Mouse (Mus musculus): ENCODE results near the gene Tjp1.

Gene Tjp1

DNA sequence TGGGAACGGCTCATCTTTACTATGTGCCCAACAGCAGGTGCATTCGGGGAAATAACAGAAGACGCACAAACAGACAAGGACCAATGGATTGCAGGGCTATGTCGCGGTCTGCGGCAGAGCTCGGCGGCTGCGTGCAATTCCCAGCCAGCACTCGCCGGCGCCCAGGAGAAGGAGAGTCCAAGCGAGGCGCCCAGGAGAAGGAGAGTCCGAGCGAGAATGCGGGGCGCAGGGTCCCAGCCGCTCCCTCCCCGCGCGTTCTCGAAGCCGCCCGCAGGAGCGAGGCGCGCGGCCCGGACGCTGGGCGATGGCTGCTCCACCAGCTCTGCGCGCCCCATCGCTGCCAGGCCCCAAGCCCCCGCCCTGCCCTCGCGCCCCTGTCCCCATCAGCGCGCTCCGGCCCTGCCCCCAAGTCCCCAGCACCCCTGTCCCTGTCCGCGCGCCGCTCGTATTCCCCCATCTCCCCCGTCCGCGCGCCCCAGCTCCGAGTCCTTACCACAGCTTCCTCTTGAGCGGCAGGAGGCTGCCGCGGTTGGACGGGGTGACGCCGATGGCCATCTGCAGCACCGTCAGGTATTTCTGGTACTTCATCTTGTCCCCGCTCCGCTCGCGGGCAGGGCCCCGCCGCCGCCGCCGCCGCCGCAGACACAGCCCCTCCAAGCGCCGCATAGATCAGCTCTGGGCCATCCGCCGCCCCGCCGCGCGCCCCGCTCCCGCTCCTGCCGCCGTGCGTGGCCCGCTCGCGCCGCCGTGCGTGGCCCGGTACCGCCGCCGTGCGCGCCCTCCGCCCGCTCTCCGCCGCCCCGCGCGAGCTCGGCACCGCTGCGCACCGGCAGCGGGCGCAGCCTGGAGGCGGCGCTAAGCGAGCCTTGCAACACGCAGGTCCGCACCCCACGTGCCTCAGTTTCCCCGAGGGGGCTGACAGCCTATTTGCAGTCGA is at the start of gene Tjp1:
TSS of gene Tjp1 (minus strand) at position 711 of the 937 bp plus-strand sequence.
- peak; percentile 41 for DNase-seq

DNA sequence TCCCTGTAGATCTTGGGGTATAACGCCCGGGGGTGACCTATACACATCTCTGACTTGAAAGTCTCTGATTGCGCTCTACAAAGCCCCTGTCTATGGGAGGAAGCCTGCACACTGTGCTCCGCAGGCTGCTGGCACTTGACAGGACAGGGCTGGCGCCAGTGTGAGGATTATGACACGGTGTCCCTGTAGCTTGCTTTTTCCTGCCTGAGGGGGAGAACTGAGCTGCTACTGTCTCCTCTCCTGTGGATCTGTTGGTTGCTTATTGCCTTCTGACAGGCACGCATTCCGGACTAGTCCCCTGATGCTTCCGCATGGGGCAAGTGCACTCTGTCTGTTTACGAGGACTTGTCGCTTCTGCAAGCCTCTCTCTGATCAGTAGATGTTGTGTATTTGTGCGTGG is 49.5 kb upstream of the Tjp1 start:
- peak; percentile 23 for DNase-seq

DNA sequence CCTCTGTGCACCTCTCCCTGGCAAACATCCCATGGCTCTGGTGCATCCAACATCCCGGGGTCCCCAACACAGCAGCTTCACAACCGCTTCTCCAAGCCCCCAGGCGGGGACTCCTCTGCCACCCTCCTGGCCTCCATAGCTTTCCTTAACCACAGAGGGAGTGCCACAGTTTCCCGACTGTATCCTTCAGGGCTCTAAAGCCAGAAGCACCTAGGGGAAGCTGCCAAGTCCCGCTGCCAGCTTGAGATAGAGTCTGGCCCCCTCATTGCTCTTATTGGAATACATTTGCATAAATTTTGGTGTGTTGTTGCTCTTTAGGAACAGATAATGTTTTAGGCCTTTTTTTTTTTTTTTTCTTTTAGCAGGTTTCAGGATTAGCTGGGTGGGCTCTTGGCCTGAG is 45.1 kb upstream of the Tjp1 start:
- no peak for DNase-seq

DNA sequence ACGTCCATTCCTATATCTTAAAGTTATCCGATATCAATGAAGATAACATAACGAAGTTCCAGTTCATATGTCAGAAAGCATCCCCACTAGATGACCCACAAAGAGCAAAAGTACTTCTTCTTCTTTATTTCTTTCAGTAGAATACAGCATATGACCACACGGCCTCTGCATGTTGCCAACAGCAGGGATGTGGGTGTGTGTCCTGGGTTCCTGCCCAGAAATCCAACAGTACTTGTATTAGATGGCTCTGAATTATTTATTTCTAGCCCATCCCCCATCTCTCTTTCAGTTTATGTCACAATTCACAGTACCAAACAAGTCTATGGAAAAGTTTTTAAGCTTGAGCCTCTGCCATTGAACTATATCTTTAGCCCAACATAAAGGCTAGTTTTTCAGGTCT is 43.1 kb upstream of the Tjp1 start:
- DNase-seq: no peak

DNA sequence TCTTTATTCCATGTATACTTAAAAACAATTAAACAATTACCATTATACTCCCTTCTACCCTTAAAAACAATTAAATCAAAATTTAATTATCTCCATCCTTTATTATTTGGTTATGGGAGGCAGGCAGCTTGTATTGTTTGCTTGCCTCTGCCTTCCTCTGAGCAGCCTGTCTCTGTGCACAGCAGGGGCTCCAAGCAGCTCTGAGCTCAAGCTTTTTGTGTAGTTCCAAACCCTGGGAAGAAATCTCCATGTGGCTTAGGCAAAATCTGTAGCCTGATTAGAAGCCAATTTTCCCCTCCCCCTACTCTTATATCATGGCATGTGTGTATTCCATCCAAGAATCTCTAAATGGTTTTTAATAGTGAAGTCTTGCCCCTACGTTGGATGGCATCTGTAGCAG is 28.4 kb upstream of the Tjp1 start:
- no peak for DNase-seq

DNA sequence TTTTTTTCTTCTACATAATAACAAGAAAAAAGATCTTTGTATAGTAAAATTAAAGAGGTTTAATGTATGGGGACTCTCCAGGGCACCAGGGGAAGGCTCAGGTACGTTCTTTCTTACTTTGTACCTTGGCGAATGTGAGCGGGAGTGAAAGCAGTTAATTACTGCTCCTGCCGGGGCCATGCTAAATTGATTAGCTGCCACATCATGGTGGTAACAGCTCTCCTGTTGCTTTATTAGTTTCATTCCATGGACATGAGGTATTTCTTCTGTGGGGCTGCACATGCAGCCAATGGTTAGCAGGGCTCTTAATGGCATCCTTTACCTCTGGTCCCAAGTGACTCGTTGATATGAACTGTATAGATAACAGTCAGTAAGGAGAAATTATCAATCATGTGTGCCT is 18.2 kb upstream of the Tjp1 start:
- DNase-seq: no peak

DNA sequence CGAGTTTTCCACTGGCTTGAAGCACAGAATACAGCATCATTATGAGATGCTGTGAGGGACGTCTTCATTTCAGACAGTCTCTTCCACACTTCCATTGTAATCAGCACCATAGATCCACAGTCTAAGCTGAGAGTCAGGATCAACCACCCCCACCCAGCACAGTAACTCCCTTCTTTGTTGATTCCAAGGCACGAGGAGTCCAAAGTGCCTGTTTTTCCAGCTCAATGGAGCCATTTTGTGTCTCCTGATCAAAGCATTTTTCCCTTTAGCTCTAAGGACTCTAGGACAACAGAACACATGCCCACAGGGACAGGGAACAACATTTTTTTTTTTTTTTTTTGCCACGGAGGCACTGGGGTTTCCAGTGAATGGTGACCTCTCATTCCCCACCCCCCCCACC is 5.1 kb upstream of the Tjp1 start:
- DNase-seq: no peak

DNA sequence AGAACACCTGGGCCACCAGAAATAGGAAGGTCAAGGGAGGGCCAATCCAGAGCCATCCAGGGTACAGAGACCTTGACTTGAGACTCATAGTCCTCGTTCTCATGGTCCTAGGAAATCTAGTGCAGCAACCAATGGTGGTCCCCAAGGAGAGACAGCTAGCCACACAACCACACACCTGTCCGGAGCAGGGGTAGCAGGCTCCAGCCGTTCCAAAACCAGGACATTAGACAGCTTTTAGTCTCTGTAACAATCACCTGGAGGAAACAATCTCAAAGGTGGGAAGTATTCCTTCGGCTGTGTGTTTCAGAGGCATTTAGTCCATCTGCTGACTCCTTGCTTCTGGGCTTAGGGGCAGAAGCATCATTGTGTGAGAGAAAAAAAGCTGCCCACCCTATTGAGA is 4.5 kb downstream of the Tjp1 start:
- no peak for DNase-seq

DNA sequence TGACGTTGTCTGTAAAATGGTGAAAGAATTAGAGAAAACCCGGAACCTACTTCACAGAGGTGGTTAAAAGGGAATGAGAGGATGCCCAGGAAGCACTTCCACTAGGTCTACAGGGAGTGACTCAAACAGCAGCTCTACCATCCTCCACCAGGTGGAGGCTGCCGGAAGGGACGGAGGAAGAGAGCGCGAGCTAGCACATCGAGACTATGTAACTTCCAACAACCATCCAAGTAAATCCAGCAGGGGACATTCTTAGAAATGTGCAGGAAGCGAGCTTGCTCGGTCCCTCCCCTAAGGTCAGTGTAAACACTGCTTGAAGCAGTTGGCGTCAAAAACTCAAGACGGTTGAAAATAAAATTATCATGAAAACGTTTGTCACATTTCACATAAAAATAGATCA is 5.1 kb downstream of the Tjp1 start:
- DNase-seq: no peak

DNA sequence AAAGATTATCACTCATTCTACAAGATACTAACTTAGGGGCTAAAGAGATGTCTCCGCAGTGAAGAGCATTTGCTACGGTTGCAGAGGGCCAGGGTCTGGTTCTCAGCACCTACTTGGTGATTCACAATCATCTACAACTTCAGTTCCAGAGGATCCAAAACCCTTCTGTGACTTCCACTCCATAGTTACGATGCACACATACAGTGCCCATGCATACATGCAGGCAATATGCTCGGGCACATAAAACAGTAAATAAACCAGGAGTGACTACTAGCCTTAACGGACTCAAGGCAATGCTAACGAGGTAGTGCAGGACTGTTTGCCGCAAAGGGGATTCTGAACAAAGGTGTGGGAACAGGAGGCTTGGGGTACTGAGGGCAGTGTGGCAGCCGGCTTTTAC is 7.0 kb downstream of the Tjp1 start:
- DNase-seq: no peak

DNA sequence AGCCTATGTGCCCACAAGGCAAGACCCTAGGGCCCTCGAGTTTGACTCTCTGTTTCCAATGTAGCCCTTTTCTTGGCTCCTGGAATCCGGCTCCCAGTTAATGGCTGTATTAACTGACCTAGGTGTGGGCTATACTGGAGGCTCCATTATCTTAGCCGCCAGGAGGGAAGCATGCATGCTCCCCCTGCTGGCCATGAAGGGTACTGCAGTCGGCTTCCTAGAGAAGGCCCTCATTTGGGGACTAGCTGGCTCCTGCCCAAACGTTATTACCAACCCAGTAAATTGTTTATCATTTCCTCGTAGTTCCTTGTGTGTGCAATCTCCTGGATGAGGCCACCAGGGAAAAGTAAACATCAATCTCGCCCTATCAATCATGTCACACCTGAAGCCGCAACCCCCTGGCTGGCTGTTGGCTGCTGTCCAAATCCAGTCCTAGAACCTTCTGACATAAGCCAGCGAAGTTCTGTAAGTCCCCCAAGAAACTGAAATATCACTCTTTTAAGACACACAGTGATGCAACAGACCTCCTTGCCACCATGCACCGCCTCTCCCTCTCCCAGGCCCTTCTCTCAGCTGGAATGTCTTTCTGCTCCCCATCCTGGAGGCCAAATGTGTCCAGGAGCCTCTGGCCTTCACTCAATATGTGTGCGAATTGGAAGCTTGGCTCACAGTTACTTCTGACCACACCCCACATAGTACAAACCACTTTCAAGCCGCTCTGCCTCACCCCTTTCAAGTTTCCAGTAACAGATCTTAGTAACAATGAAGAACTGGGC is 7.6 kb downstream of the Tjp1 start:
- DNase-seq: peak; percentile 63

DNA sequence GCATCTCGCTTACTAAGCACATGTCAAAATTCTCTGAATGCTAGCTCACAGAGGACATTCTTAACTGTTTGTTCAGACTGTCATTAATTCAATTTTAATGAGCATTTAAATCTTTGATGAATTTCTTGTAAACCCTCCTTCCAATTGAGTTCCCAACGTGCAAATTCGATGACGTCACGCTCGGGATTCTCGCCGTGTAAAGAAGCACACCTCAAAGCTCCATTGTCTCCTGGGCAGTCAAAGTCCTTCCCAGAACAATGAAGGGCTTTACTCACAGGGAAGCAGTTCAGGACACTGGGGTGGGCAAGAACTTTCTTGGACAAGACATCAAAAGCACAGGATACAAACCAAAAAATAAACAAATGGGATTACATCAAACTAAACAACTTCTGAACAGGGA is 10.7 kb downstream of the Tjp1 start:
- no peak for DNase-seq

DNA sequence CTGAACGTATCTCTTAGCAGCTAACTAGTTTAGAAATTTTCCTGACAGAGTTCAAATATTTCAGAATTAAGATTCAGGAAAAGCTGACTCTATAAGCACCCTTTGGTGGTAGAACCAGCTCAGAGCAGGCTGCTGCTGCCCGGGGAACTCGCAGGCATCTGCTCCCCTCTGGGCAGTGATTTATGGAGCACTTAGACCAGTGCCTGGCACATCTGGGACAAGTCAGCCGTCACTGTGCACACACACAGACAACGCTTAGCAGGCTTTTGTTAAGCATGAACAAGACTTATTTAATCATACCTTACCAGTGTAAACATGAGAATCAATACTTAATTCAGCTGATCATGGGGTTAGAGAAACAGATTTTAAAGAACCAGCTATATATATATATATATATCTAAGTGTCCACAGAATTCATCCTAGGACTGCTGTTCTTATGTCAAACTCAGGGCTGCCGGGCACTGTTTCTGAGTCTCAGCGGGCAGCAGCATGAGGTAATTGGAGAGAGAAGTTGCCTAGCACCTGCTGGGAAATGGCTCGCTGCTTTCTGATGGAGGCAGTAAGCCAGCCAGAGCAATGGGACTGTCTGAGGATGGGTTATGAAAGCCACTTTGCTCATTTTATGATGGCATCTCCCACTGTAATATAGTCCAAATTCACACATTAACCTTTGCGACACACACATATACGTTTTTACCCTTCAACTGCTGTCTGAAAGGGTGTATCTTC is 14.0 kb downstream of the Tjp1 start:
- DNase-seq: peak; percentile 32

DNA sequence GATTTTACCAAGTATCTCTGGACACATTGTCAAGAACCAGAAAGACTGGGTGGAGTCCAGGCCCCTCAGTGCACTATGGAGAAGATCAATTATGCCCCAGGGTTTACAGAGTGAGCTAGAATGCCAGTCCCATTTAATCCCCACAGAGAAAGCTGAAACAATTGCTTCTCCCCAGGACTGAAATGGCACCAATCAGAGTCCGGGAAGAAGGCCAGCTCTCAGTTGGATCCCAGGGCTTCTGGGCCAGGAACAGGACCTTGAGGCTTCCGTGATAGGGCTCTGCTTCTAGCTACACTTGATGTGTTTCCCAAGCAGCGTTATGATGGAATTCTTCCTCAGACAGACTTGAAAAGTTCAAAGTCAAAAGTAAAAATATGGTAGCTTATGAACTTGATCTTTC is 18.2 kb downstream of the Tjp1 start:
- peak; percentile 85 for DNase-seq

DNA sequence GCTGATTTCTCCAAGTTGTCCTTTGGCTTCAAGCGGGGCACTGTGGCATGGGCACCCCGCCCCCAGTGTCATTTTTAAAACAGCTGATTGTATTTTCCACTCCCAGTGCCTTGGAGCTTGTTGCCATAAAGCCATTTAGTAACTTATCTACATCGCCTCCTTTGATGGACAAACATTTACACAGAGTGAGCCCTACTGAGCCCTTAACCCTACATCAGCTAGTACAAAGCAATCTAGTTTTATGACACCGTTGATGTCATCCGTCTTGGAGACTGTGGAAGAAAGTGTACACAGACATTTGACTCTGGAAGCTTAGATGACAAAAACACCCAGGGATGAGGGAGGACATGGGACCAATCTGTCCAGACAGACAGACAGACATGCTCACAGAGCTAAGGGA is 20.2 kb downstream of the Tjp1 start:
- DNase-seq: no peak

DNA sequence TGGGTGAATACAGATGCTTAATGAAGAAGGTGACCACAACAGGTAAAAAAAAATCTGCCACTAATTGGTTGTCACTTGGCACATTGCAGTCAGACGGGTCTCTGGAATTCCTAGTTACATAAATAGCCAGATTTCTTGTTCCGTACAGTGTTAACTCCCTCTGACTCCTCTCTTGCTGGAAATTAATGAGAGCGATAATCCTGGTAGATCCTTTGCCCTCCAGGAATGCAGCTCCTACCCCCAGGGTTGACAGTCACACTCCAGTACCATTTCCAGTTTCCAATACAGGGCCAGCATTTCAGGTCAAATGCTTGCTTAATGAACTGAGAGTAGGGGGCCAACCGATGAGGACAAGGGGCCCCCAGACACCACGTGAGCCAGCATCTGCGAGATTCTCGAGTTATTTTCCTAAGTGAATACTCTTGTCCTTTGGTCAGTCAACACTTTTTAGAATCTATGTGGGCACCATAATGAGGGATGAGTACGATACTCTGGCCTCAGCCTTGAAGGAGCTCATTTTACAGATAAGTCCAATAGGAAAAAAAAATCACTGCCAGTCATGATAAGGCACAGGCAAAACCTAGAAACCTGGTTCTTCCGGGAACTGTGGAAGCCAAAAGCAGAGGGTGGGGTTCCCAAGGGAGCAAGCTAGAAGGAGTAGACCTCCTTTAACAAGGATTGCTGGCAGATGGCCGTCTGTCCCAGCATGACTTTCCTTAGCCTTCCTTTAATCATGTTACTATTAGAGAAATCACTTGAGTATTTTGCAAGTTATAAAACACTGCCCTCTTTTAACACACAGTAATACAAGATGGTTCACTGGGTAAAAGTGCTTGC is 24.9 kb downstream of the Tjp1 start:
- no peak for DNase-seq

DNA sequence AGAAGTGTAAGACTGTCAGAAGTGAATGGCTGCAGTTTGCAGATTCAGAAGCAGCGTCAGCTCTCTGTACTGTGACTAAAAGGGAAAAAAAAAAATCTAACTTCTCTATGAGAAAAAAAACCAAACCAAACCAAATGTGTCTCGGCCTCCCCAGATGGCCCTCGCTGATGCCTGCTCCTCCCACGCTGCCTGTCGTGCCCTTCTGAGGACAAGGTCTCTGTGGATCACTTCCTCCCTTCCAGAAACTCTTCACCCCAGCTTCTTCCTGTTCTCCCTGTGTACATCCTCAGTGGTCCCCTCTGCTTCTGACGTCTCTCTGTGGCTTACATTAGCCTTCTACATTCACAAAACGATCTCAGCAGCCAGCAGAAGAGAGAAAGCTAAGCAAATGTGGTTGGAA is 26.8 kb downstream of the Tjp1 start:
- no peak for DNase-seq

DNA sequence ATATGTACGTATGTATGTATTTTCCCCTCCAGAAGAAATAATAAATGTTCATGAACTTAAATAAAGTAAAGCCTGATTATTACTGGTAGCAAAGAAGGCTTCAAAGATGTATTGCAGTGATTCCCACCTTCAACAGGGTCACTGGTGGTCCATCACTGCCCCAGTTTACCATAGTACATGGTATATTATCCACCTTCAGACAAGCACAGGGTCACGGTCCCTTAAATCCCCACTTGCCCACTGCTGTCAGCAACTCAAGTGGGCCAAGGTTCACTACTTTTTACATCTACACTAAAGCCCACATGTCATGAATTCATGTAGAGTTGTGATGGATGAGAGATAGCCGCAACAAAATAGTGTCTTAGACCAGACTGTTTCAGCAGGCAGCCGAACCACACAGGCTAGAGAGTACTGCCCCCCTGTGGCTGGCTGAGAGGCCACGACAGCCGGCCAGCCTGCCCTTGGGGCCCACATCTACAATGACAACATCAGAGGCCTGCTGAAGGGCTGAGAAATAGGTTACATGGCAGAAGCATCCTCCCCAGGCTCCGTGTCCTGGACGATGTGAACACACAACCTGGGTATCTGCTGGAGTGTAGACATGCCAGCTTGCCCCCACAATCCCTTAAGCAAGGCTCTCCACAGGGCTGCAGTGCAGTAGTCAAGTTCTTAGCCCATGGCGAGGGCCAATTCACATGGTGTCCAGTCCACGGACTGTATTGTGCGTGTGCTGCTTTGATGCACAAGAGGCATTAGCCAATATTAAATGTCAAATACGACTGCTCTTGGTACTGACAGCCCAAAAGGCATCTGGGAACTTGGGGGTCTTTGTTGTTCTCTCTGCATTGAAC is 29.6 kb downstream of the Tjp1 start:
- peak; percentile 41 for DNase-seq

DNA sequence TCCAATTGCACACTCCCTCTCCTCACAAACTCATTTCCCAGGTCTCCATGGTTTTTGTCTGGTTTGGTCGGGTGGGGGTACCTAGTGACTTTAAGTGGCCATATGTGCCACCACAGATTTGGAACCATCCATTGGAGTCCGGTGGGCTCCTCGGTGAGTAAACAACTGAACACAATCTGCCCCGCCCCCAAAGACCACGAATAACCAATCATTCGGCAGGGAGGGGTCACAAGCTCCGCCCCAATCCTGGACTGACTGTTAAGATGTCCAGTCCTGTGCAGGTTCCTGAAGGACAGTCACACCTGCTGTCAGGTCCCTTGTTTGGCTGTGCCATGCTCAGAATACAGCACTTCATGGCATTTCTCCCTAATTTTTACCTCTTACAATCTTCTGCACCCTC is 37.1 kb downstream of the Tjp1 start:
- DNase-seq: no peak

DNA sequence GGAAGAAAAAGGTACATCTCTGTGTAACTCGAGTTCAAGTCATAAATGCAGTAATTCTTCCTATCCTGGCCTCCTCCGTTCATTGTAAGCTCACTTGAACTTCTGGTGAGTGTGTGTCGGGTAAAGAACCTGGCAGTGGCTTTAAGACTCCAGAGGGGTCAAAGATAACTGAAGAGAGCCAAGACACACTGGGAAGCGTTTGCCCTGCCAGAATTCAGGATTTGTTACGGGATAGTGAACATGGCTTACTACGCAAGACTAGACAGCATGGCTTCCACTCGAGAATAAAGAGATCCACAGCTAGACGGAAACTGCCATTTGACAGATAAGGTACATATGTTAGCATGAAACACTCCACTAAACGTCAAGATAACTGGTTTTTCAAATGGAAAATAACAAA is 37.8 kb downstream of the Tjp1 start:
- peak; percentile 21 for DNase-seq

DNA sequence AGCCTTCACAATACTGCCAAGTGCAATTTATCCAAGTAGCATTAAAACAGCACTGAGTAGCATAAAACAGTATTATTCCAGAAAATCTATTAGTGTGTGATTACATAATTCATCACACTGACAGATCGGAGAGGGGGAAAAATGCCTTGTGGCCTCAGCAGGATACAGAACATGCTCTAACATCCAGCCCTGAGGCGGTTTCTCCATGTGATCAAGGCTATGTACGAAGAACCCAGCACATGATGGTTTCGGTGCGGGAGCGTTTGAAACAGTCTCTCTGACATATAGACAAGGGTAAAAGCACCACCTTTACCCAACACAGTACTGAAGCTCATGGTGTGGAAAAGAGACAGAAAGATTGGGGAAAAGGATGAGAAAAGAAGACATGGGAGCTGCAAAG is 38.4 kb downstream of the Tjp1 start:
- DNase-seq: no peak

DNA sequence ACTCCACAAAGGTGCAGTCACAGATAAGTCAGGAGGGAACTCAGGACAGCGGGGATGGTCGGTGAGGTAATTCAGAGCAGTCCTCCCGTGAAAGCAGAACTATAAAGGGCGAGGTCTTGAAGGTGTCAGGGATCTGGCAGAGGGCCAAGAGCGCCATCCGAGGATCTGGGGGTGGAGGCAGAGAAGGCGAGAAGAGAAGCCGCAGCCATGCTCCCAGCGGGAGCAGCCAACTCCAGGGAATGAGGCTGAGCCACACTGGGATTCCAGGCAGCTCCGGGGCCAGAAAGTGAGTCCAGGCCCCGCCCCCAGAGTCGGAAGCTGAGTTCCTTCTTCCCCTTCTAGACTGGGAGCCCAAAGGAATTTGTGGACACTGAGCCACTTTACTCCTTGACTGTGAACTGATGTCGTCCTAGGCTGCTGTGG is 41.3 kb downstream of the Tjp1 start:
- DNase-seq: no peak
